Mouse (Mus musculus): ENCODE data around the gene Olfr1320. TPM values are rescaled to one million over a fixed set of nuclear protein-coding genes. Genes with fewer than 3 reads are reported as not detected.
"Not testable (repeated sequence)": the region's sequence is repeated elsewhere in the genome, so short reads cannot be mapped to it uniquely, and the experiment has no call there.

The Olfr1320 gene
- polyA plus RNA-seq (2015; fragmentation: Nextera tagmentation; extraction: Ambion mirVana) = not detected in 2 replicates

DNA sequence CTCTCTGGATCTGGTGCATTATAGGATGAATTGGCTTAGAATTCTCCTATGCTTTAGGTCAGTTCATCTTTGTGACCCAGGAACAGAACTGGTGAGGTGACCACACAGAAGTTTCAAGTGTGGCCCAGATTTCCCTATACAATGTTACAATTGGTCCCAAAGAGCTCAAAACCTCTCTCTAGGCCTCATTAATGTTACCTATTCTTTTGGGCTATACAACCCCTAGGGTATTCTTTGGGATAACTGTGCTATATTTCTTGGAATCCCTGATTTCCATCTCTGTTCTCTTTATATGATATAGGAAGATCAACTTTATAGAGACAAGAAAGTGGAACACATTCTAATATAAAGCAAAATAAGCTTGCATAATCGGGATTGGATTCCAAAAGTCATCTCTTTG, at the start of gene Olfr1320:
TSS of gene Olfr1320 (plus strand) at position 301 of the 400 bp plus-strand sequence.
- H3K36me3 ChIP-seq (replicated peaks) = no peaks in the 10 kb centered on the region
- H3K27ac ChIP-seq = no peak within 1 kb of the TSS
- 87% methylated on average over 1 of the region's 1 CpGs for WGBS
- H3K4me2 ChIP-seq = no peak within 1 kb of the TSS
- H3K9me3 ChIP-seq = no peaks in the 10 kb centered on the region
- no peak within 1 kb of the TSS for H3K4me3 ChIP-seq
- H3K9ac ChIP-seq = no peak within 1 kb of the TSS
- ATAC-seq (replicated peaks) = no peak
- no peaks in the 10 kb centered on the region for H3K27me3 ChIP-seq (replicated peaks)
- no peaks in the 10 kb centered on the region for H3K4me1 ChIP-seq

DNA sequence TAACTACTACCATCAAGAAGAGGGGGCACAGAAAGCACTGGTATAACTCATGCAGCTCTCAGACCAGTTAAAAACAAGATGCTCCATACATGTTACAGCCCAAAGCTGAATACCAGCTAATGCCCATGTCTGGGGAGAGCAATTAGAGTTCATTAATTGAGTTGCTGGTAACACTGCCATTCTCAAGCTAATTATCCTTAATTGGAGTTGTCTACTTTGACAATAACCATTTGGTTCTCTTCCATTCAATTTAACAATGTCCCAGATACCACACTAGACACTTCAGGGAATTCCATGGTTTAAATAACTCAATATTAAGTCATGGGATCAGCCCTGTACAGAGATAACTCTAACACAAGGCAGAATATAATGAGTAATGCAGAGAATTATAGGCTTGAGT, 44.6 kb upstream of the Olfr1320 start:
- H3K9ac ChIP-seq = no peak overlapping the region
- no peak overlapping the region for H3K4me3 ChIP-seq
- H3K27ac ChIP-seq = no peak overlapping the region
- H3K9me3 ChIP-seq = no peaks in the 10 kb centered on the region
- H3K4me1 ChIP-seq = no peaks in the 10 kb centered on the region
- no peaks in the 10 kb centered on the region for H3K27me3 ChIP-seq (replicated peaks)
- ATAC-seq (replicated peaks) = no peak
- no peak overlapping the region for H3K4me2 ChIP-seq
- H3K36me3 ChIP-seq (replicated peaks) = no peaks in the 10 kb centered on the region

DNA sequence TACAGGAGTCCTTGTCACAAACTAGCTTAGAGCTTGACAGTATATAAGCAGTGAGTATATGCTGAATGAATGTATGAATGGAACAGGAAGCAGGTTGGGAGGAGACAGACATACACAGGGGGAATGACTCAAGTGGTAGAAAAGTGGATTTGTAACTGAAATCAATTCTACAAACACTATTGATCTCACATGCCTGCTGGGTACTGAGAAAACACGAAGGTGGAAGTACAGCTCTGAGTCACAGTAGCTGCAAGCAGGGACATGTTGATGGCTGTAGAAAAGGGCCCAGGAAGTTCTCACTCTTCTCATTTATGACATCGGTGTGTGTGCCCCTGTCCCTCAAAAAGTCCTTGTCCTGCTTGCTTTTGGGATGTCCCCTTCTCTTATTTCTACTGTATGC, 40.9 kb upstream of the Olfr1320 start:
- H3K36me3 ChIP-seq (replicated peaks) = no peaks in the 10 kb centered on the region
- H3K9me3 ChIP-seq = no peaks in the 10 kb centered on the region
- no peaks in the 10 kb centered on the region for H3K4me1 ChIP-seq
- WGBS = 80% methylated on average over 2 of the region's 2 CpGs
- no peak overlapping the region for H3K4me2 ChIP-seq
- H3K9ac ChIP-seq = no peak overlapping the region
- no peak for ATAC-seq (replicated peaks)
- no peak overlapping the region for H3K27ac ChIP-seq
- H3K27me3 ChIP-seq (replicated peaks) = no peaks in the 10 kb centered on the region
- H3K4me3 ChIP-seq = no peak overlapping the region

DNA sequence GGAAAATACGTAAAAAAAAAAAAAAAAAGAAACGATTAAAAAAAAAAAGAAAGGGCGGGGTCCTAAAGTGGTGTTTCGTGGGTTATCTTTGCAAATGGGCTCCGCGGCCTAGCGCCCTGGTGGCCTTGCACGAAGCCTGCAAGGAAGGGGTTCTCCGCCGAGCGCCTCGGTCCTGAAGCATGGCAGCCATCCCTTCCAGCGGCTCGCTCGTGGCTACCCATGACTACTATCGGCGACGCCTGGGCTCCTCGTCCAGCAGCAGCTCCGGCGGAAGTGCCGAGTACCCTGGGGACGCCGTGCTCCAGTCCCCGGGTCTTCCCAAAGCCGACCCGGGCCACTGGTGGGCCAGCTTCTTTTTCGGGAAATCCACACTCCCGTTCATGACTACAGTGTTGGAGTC, 11.4 kb upstream of the Olfr1320 start:
- H3K27ac ChIP-seq; H3K4me2 ChIP-seq; H3K27me3 ChIP-seq (replicated peaks); H3K9ac ChIP-seq; H3K36me3 ChIP-seq (replicated peaks); H3K9me3 ChIP-seq; ATAC-seq (replicated peaks); H3K4me3 ChIP-seq; H3K4me1 ChIP-seq: not testable (repeated sequence)
- WGBS = 88% methylated on average over 29 of the region's 29 CpGs

Other genes with a start within 250 kb of the Olfr1320 start
- 2.9 and 3.5 TPM in 2 replicates for gene Arhgap36, start 208.4 kb upstream of the Olfr1320 start, polyA plus RNA-seq (2015; fragmentation: Nextera tagmentation; extraction: Ambion mirVana)
- gene Olfr1321, start 62.7 kb downstream of the Olfr1320 start, polyA plus RNA-seq (2015; fragmentation: Nextera tagmentation; extraction: Ambion mirVana) = not detected in 2 replicates
- 11.8 and 14.2 TPM in 2 replicates for gene Igsf1, start 125.4 kb downstream of the Olfr1320 start, polyA plus RNA-seq (2015; fragmentation: Nextera tagmentation; extraction: Ambion mirVana)
- not detected in 2 replicates for gene Olfr1322, start 219.2 kb downstream of the Olfr1320 start, polyA plus RNA-seq (2015; fragmentation: Nextera tagmentation; extraction: Ambion mirVana)